Mouse (Mus musculus): ENCODE results near the gene Lrrc38. TPM values are rescaled to one million over a fixed set of nuclear protein-coding genes. Genes with fewer than 3 reads are reported as not detected.

Lrrc38 gene
- polyA plus RNA-seq, 1 experiment from 2014 or later: not detected

- no peak overlapping the region for H3K4me3 ChIP-seq (ENCODE audit: low read depth, low read length)
- no peak overlapping the region for H3K9ac ChIP-seq (ENCODE audit: low read length)
- no peaks in the 10 kb centered on the region for H3K9me3 ChIP-seq (ENCODE audit: control insufficient read depth, low read length)
- DNase-seq (ENCODE audit: low spot score) (no peak), ATAC-seq (ENCODE audit: low FRiP score, low TSS enrichment) (no peak)
- no peak overlapping the region for H3K27ac ChIP-seq (replicated peaks)
- H3K36me3 ChIP-seq (ENCODE audit: control insufficient read depth, insufficient read depth, low read length): peaks cover 18% of the 10 kb centered on the region
- H3K27me3 ChIP-seq (ENCODE audit: control insufficient read depth, insufficient read depth, low read length): no peaks in the 10 kb centered on the region
- 96% methylated on average over 1 of the region's 1 CpGs for WGBS
- no peak for TF ChIP-seq EP300 (optimal IDR thresholded peaks at IDR 0.05)
- TF ChIP-seq CTCF (IDR thresholded peaks at IDR 0.05; ENCODE audit: low read depth): no peak
- H3K4me2 ChIP-seq (replicated peaks; ENCODE audit: low read depth): no peak overlapping the region
- H3K4me1 ChIP-seq (replicated peaks; ENCODE audit: control insufficient read depth, insufficient read depth): peaks cover 3% of the 10 kb centered on the region; the same call in 1 of the 2 replicates
These were observed 64.1 kb downstream of the Lrrc38 start for GRCm38 (mm10) chr4:143413621-143414020.

DNA sequence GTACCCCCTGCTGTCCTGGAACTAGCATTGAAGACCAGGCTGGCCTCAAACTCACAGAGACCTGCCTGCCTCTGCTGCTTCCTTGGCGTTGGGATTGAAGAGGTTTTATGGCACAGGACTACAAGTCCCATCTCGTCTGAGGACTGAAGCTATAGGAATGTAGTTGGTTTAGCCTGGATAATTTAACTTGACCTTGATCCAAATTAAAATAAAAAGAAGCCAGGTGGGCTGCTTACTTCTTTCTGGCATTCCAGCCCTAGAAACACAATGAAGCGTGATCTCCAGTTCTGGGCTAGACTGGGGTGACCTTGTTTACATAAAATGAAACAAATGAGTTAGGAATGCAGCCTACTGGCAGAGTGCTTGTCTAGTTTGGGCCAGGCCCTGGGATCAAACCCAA, 64.6 kb downstream of the Lrrc38 start:
- DNase-seq (ENCODE audit: low spot score) (no peak), ATAC-seq (ENCODE audit: low FRiP score, low TSS enrichment) (no peak)
- Histone ChIP-seq H3K27ac (replicated peaks) (no peak overlapping the region), H3K4me2 (replicated peaks; ENCODE audit: low read depth) (no peak overlapping the region), H3K9ac (ENCODE audit: low read length) (no peak overlapping the region), H3K36me3 (ENCODE audit: control insufficient read depth, insufficient read depth, low read length) (peaks cover 20% of the 10 kb centered on the region), H3K27me3 (ENCODE audit: control insufficient read depth, insufficient read depth, low read length) (no peaks in the 10 kb centered on the region), H3K4me1 (replicated peaks; ENCODE audit: control insufficient read depth, insufficient read depth) (peaks cover 3% of the 10 kb centered on the region; the same call in 1 of the 2 replicates), H3K9me3 (ENCODE audit: control insufficient read depth, low read length) (no peaks in the 10 kb centered on the region), H3K4me3 (ENCODE audit: low read depth, low read length) (no peak overlapping the region)
- WGBS: 91% methylated on average over 3 of the region's 3 CpGs
- TF ChIP-seq CTCF (IDR thresholded peaks at IDR 0.05; ENCODE audit: low read depth) (no peak), EP300 (optimal IDR thresholded peaks at IDR 0.05) (no peak)

Other genes starting within 250 kb of the Lrrc38 start
- 4.7 and 5.0 TPM in 2 replicates for gene Prdm2, start 136.8 kb upstream of the Lrrc38 start, polyA plus RNA-seq (2015; fragmentation: Nextera tagmentation; extraction: Ambion mirVana)
- 27.5 and 36.0 TPM in 2 replicates for gene Pdpn, start 50.2 kb upstream of the Lrrc38 start, polyA plus RNA-seq (2015; fragmentation: Nextera tagmentation; extraction: Ambion mirVana)
- gene Pramel1, start 44.7 kb downstream of the Lrrc38 start, polyA plus RNA-seq (2015; fragmentation: Nextera tagmentation; extraction: Ambion mirVana): not detected in 2 replicates
- 5.9 and 7.0 TPM in 2 replicates for gene Pramef8, start 62.7 kb downstream of the Lrrc38 start, polyA plus RNA-seq (2015; fragmentation: Nextera tagmentation; extraction: Ambion mirVana)
- gene Oog4, start 100.6 kb downstream of the Lrrc38 start, polyA plus RNA-seq (2015; fragmentation: Nextera tagmentation; extraction: Ambion mirVana): not detected in 2 replicates
- gene Gm13043, start 161.6 kb downstream of the Lrrc38 start, polyA plus RNA-seq (2015; fragmentation: Nextera tagmentation; extraction: Ambion mirVana): not detected in 2 replicates
- not detected in 2 replicates for gene Gm13040, start 186.2 kb downstream of the Lrrc38 start, polyA plus RNA-seq (2015; fragmentation: Nextera tagmentation; extraction: Ambion mirVana)
- gene BC080695, start 201.9 kb downstream of the Lrrc38 start, polyA plus RNA-seq (2015; fragmentation: Nextera tagmentation; extraction: Ambion mirVana): not detected in 2 replicates
- gene Gm13057, start 202.0 kb downstream of the Lrrc38 start, polyA plus RNA-seq (2015; fragmentation: Nextera tagmentation; extraction: Ambion mirVana): not detected in 2 replicates

Measured in stomach, postnatal 0 days (tissue).